Mouse (Mus musculus) liver, adult 2 months (tissue): Measurements from ENCODE around the gene Ahcyl1.

Experiments
- CTCF ChIP-seq: fragments of 200-500 bp; IDR thresholded peaks from 2 replicates; pipeline ENCODE4 v1.5.1; 2011; ENCODE audit warnings: low read depth, low read length, control low read depth
- POLR2A ChIP-seq: fragments of 200-500 bp; IDR thresholded peaks from 2 replicates; pipeline ENCODE4 v1.6.1; 2011; ENCODE audit warnings: low read length, control low read depth; ENCODE audit not compliant: insufficient read depth; ENCODE audit errors: extremely low read depth

DNA sequence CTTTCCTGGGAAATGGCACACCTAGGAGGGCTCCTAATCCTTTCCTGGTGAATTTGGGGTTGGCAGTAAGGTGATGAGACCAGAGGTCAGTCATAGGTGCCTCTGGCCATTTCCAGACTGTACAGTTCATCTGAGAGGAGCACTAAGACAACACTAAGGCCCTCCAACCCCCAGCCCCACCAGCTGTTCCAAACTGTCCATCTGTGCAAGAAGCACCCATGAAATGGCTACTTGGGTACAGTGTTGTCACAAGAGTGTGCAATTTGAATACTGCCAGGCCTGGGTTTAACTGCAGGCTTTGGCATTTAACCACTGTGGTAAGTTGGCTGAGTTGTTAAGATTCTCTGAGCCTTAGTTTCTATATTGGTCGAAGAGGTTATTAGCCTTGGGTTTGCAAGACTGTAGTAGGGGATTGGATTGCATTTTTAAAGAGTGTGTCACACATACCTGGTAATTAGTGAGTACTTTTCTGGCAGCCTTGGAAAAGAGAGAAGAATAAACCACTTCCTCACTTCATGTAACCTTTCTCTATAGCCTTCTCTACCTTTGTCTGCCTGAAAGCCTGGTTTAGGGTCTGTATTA lies 41.3 kb upstream of the Ahcyl1 start:
- no peak for TF ChIP-seq POLR2A
- no peak for TF ChIP-seq CTCF
